Mouse (Mus musculus): ENCODE data around the gene Cdkn1a. TPM values are rescaled to one million over a fixed set of nuclear protein-coding genes. Genes with fewer than 3 reads are reported as not detected.
"Not testable (repeated sequence)": the region's sequence is repeated elsewhere in the genome, so short reads cannot be mapped to it uniquely, and the experiment has no call there.

The Cdkn1a gene
- total RNA-seq, 2 experiments from 2014 or later = 46.6 to 201 TPM

- no peak for DNase-seq
These were observed 9.0 kb upstream of the Cdkn1a start for GRCm38 (mm10) chr17:29081618-29082381.

- DNase-seq = no peak
These were observed 7.2 kb upstream of the Cdkn1a start for GRCm38 (mm10) chr17:29083586-29083985.

- DNase-seq = no peak
These were observed 6.1 kb upstream of the Cdkn1a start for GRCm38 (mm10) chr17:29084656-29085055.

- no peak for DNase-seq
These were observed 5.5 kb upstream of the Cdkn1a start for GRCm38 (mm10) chr17:29085266-29085665.

- no peak for DNase-seq
These were observed 3.9 kb upstream of the Cdkn1a start for GRCm38 (mm10) chr17:29086916-29087315.

- DNase-seq = no peak
These were observed 670 bp downstream of the Cdkn1a start for GRCm38 (mm10) chr17:29091348-29091944.

- no peak for DNase-seq
These were observed 1.7 kb downstream of the Cdkn1a start for GRCm38 (mm10) chr17:29092497-29092896.

- DNase-seq = peak; percentile 94
These were observed 2.6 kb downstream of the Cdkn1a start for GRCm38 (mm10) chr17:29093110-29093952.

GRCm38 (mm10) chr17:29093961-29094309 is 3.2 kb downstream of the Cdkn1a start:
- DNase-seq = no peak

- peak; percentile 88 for DNase-seq
These were observed 3.8 kb downstream of the Cdkn1a start for GRCm38 (mm10) chr17:29094310-29095181.

GRCm38 (mm10) chr17:29095201-29095733 is 4.5 kb downstream of the Cdkn1a start:
- peak; percentile 98 for DNase-seq

- DNase-seq = no peak
These were observed 5.5 kb downstream of the Cdkn1a start for GRCm38 (mm10) chr17:29096245-29096644.

- no peak for DNase-seq
These were observed 6.2 kb downstream of the Cdkn1a start for GRCm38 (mm10) chr17:29096851-29097561.

GRCm38 (mm10) chr17:29098291-29098690 is 7.5 kb downstream of the Cdkn1a start:
- no peak for DNase-seq

GRCm38 (mm10) chr17:29099076-29099475 is 8.3 kb downstream of the Cdkn1a start:
- DNase-seq = no peak

GRCm38 (mm10) chr17:29100627-29101026 is 9.9 kb downstream of the Cdkn1a start:
- no peak for DNase-seq

- not testable (repeated sequence) for DNase-seq
These were observed 19.6 kb downstream of the Cdkn1a start for GRCm38 (mm10) chr17:29110356-29110755.

- DNase-seq = no peak
These were observed 20.6 kb downstream of the Cdkn1a start for GRCm38 (mm10) chr17:29111332-29111731.

GRCm38 (mm10) chr17:29113591-29114352 is 23.0 kb downstream of the Cdkn1a start, which contains the start of gene Rab44:
TSS of gene Rab44 (plus strand) at chr17:29114145.
- no peak for DNase-seq

GRCm38 (mm10) chr17:29116023-29116422 is 25.2 kb downstream of the Cdkn1a start:
- DNase-seq = peak; percentile 70
